10 mouse cellular contexts compared by ENCODE assay signal in the genomic region with DNA sequence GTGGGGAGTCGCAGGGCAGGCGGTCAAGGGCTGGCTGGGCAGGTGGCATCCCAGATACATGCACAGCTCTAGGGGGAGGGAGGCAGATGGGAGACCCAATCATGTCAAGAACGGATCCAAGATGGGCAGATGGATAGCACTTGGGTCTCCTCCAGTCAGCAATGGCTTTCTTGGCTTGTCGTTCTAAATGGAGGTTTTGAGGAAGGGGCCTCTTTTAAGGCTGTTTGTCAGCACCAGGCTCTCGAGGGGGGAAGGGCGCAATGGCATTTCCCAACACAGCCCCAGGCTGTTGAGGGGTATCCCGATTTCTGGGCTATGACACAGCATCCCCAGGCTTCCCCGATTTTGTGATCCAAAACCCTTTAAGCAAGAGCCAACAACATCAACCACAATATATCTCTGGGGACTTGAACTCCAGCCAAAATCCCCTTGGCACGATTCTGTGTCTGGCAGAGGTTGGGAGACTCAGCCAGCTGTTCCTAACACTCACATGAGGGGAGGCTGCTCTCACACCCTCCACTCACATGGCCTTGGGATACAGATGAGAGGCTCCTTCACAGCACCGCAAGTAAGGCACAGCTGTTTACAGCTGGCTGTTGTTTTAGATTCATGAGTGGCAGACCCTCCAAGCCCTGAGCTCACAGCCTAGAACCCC. TPM values are rescaled to one million over a fixed set of nuclear protein-coding genes. Genes with fewer than 3 reads are reported as not detected.
DNase-seq lines count a peak whose midpoint lies in the region; ATAC-seq and TF ChIP-seq lines count a peak whose summit lies in the region.
"Had no signal": no experiment of that assay in that cellular context is flagged by ENCODE, and none has a peak within 500 bp of the region (broad histone marks: within the 10 kb centered on the region; RNA-seq: fewer than 3 reads in every experiment).

No protein-coding gene starts in this region.

- H3K79me2 ChIP-seq in C2C12 (ENCODE audit: control insufficient read depth, insufficient read depth), result no peaks in the 10 kb centered on the region

- no peaks in the 10 kb centered on the region for H3K9me3 ChIP-seq in heart, embryonic 12.5 days (replicated peaks)
- H3K9me3 ChIP-seq in neural tube, embryonic 14.5 days (ENCODE audit: control insufficient read depth, low read length), result no peaks in the 10 kb centered on the region

- H3K4me1 ChIP-seq in heart, embryonic 12.5 days (replicated peaks), result peaks cover 25% of the 10 kb centered on the region
- H3K4me1 ChIP-seq in neural tube, embryonic 14.5 days (ENCODE audit: control insufficient read depth, insufficient read depth, low read length), result peaks cover 4% of the 10 kb centered on the region
- H3K4me1 ChIP-seq: megakaryocyte, embryonic 14.5 days had no signal

- ATAC-seq in heart, embryonic 12.5 days (ENCODE audit: insufficient number of reproducible peaks, low FRiP score), result no peak
- peak; percentile 44; the same call in 1 of the 2 replicates for ATAC-seq in neural tube, embryonic 14.5 days (ENCODE audit: low read depth)

- H3K27me3 ChIP-seq in heart, embryonic 12.5 days (replicated peaks), result no peaks in the 10 kb centered on the region
- no peaks in the 10 kb centered on the region for H3K27me3 ChIP-seq in C2C12 (ENCODE audit: control insufficient read depth, insufficient read depth, insufficient read length)
- H3K27me3 ChIP-seq in neural tube, embryonic 14.5 days (ENCODE audit: control insufficient read depth, insufficient read depth, low read length), result no peaks in the 10 kb centered on the region

- DNase-seq in heart, adult 18-20 months, result peak; percentile 86 to 87
- DNase-seq in cerebellum, postnatal 36 days, result peak; percentile 71 to 72
- peak; percentile 58 for DNase-seq in heart, postnatal 25 days (ENCODE audit: low spot score)
- DNase-seq in urinary bladder, postnatal 25 days (ENCODE audit: low spot score), result no peak
- no peak for DNase-seq in urinary bladder, adult 2 months (ENCODE audit: low spot score)

- H3K27ac ChIP-seq in heart, embryonic 12.5 days (ENCODE audit: poor library complexity, severe bottlenecking), result no peak overlapping the region
- H3K27ac ChIP-seq in neural tube, embryonic 14.5 days (ENCODE audit: low read depth, low read length), result peak overlapping the region; percentile 59; the same call in 1 of the 2 replicates

- peaks cover 29% of the 10 kb centered on the region for H3K36me3 ChIP-seq in heart, embryonic 12.5 days
- H3K36me3 ChIP-seq in C2C12 (ENCODE audit: control insufficient read depth, insufficient read depth), result no peaks in the 10 kb centered on the region
- peaks cover 24% of the 10 kb centered on the region; the same call in 1 of the 2 replicates for H3K36me3 ChIP-seq in neural tube, embryonic 14.5 days (ENCODE audit: control insufficient read depth, insufficient read depth, low read length)

- no peak overlapping the region for H3K4me2 ChIP-seq in heart, embryonic 12.5 days
- no peak overlapping the region for H3K4me2 ChIP-seq in neural tube, embryonic 14.5 days (ENCODE audit: low read depth, low read length)

- WGBS in heart, embryonic 12.5 days, result 75% methylated on average over 10 of the region's 10 CpGs
- WGBS in neural tube, embryonic 14.5 days, result 66% methylated on average over 10 of the region's 10 CpGs

- no peak overlapping the region for H3K4me3 ChIP-seq in heart, embryonic 12.5 days
- no peak overlapping the region for H3K4me3 ChIP-seq in C2C12 (ENCODE audit: insufficient read depth, poor library complexity, severe bottlenecking)
- H3K4me3 ChIP-seq in neural tube, embryonic 14.5 days (ENCODE audit: low read depth, low read length), result no peak overlapping the region
- H3K4me3 ChIP-seq: erythroblast, embryonic 14.5 days; megakaryocyte, embryonic 14.5 days had no signal

- H3K9ac ChIP-seq in heart, embryonic 12.5 days, result no peak overlapping the region
- no peak overlapping the region for H3K9ac ChIP-seq in neural tube, embryonic 14.5 days (replicated peaks; ENCODE audit: low read depth, low read length)

- intact Hi-C loops in heart, postnatal 25 days (cut with DNase I), result loop anchor here (2.0 kb wide), 1 partner anchor 39 kb away; no protein-coding TSS in a partner anchor

- H3ac ChIP-seq in C2C12 (ENCODE audit: control insufficient read depth, insufficient read length, low read depth), result no peak overlapping the region

- H3K79me3 ChIP-seq in C2C12 (ENCODE audit: low read depth), result no peaks in the 10 kb centered on the region

- TF ChIP-seq CTCF in C2C12 (IDR thresholded peaks at IDR 0.05; ENCODE audit: control insufficient read depth, insufficient read depth, insufficient read length), result no peak

TF ChIP-seq in C2C12, 6 proteins besides CTCF, POLR2A, EP300 and RAD21:
- TF ChIP-seq CEBPB (IDR thresholded peaks at IDR 0.05; ENCODE audit: low read depth), result peak; percentile 78
- no peak for TF ChIP-seq MYOG (IDR thresholded peaks at IDR 0.05; ENCODE audit: control insufficient read depth, extremely low read depth, insufficient read length)
- TF ChIP-seq MAX (IDR thresholded peaks at IDR 0.05), result peak; percentile 87
- TF ChIP-seq MYOD1 (IDR thresholded peaks at IDR 0.05; ENCODE audit: control insufficient read depth, insufficient read length, low read depth), result peak; percentile 98
- peak; percentile 31 for TF ChIP-seq USF1 (IDR thresholded peaks at IDR 0.05; ENCODE audit: low read depth)
- TF ChIP-seq FOSL1 (IDR thresholded peaks at IDR 0.05; ENCODE audit: insufficient read depth, low read length, poor library complexity, severe bottlenecking), result no peak

RNA-seq across cellular contexts. Expression of a gene that starts 18.8 kb away (rescaled TPM):
- total RNA-seq in heart, adult 18-20 months (2021), result 10 to 100 TPM; 54.9 to 56.9 TPM
- polyA plus RNA-seq in heart, embryonic 12.5 days (2016; fragmentation: Nextera tagmentation; extraction: Ambion mirVana), result 7.4 and 7.5 TPM in 2 replicates
- polyA plus RNA-seq in C2C12 (2012; fragmentation: generic; extraction: Trizol), result 4.9 TPM
- total RNA-seq in heart, postnatal 25 days (2021), result 10 to 100 TPM; 65.1 to 66.4 TPM
- 34.0 and 37.9 TPM in 2 replicates for polyA plus RNA-seq in neural tube, embryonic 14.5 days (2014; fragmentation: Nextera tagmentation; extraction: Ambion mirVana)
- polyA plus RNA-seq in urinary bladder, adult 2 months (2012; rRNA removed), result 15.8 and 20.8 TPM in 2 replicates

RNA-seq across cellular contexts. Expression of a gene that starts 18.9 kb away (rescaled TPM):
- total RNA-seq in heart, adult 18-20 months (2021), result under 1 TPM; 0.17 to 0.21 TPM
- polyA plus RNA-seq in heart, embryonic 12.5 days (2016; fragmentation: Nextera tagmentation; extraction: Ambion mirVana), result 3.1 and 3.7 TPM in 2 replicates
- polyA plus RNA-seq in C2C12 (2012; fragmentation: generic; extraction: Trizol), result 0.12 TPM
- not detected for total RNA-seq in heart, postnatal 25 days (2021)
- 12.0 and 13.5 TPM in 2 replicates for polyA plus RNA-seq in neural tube, embryonic 14.5 days (2014; fragmentation: Nextera tagmentation; extraction: Ambion mirVana)
- polyA plus RNA-seq in urinary bladder, adult 2 months (2012; rRNA removed), result 0.66 and 0.77 TPM in 2 replicates

RNA-seq across cellular contexts. Expression of a gene that starts 58.2 kb away (rescaled TPM):
- total RNA-seq in heart, adult 18-20 months (2021), result 100 to 1,000 TPM in 1 of 2 experiments, 10 to 100 TPM in 1; 91.3 to 110 TPM
- 116 and 117 TPM in 2 replicates for polyA plus RNA-seq in heart, embryonic 12.5 days (2016; fragmentation: Nextera tagmentation; extraction: Ambion mirVana)
- 32.2 TPM for polyA plus RNA-seq in C2C12 (2012; fragmentation: generic; extraction: Trizol)
- 10 to 100 TPM; 69.6 to 73.2 TPM for total RNA-seq in heart, postnatal 25 days (2021)
- 66.0 and 69.1 TPM in 2 replicates for polyA plus RNA-seq in neural tube, embryonic 14.5 days (2014; fragmentation: Nextera tagmentation; extraction: Ambion mirVana)
- polyA plus RNA-seq in urinary bladder, adult 2 months (2012; rRNA removed), result 95.0 and 113 TPM in 2 replicates

Comparison
In these comparisons a context has a peak if more than half of its experiments do, and no peak if none do; other contexts are left out.
1. DNase-seq: peak in heart, adult 18-20 months (2 of 2), cerebellum, postnatal 36 days (2 of 2) and heart, postnatal 25 days (single experiment); none in urinary bladder, postnatal 25 days (single experiment) and urinary bladder, adult 2 months (single experiment).